Mouse (Mus musculus) fat pad, adult 2 months (tissue): ENCODE results near the gene Zfp839.

Source experiments
- DNase-seq: peaks from one replicate; pipeline ENCODE4 v3.0.0-alpha.2; 2011; ENCODE audit warnings: low read depth, low spot score; ENCODE audit errors: extremely low read depth

Zfp839 gene

GRCm38 (mm10) chr12:110850010-110850928 is at the start of gene Zfp839:
Gene Zfp839, plus strand, starts transcription at chr12:110850253.
- no peak for DNase-seq

GRCm38 (mm10) chr12:110801876-110802464 is 48.1 kb upstream of the Zfp839 start:
- DNase-seq = no peak

- no peak for DNase-seq
Observed at GRCm38 (mm10) chr12:110802674-110803297, 47.3 kb upstream of the Zfp839 start.

- DNase-seq = no peak
Observed at GRCm38 (mm10) chr12:110804261-110804660, 45.8 kb upstream of the Zfp839 start.

GRCm38 (mm10) chr12:110806301-110806970 is 43.6 kb upstream of the Zfp839 start:
- no peak for DNase-seq

- DNase-seq = no peak
Observed at GRCm38 (mm10) chr12:110808430-110808829, 41.6 kb upstream of the Zfp839 start.

GRCm38 (mm10) chr12:110808848-110809247 is 41.2 kb upstream of the Zfp839 start:
- DNase-seq = no peak

- no peak for DNase-seq
Observed at GRCm38 (mm10) chr12:110813132-110813531, 36.9 kb upstream of the Zfp839 start.

- no peak for DNase-seq
Observed at GRCm38 (mm10) chr12:110813624-110814023, 36.4 kb upstream of the Zfp839 start.

- no peak for DNase-seq
Observed at GRCm38 (mm10) chr12:110814924-110815323, 35.1 kb upstream of the Zfp839 start.

- DNase-seq = no peak
Observed at GRCm38 (mm10) chr12:110816833-110817232, 33.2 kb upstream of the Zfp839 start.

GRCm38 (mm10) chr12:110819367-110819766 is 30.7 kb upstream of the Zfp839 start:
- DNase-seq = no peak

- DNase-seq = no peak
Observed at GRCm38 (mm10) chr12:110821787-110822186, 28.3 kb upstream of the Zfp839 start.

GRCm38 (mm10) chr12:110822366-110822765 is 27.7 kb upstream of the Zfp839 start:
- no peak for DNase-seq

- DNase-seq = no peak
Observed at GRCm38 (mm10) chr12:110828908-110829307, 21.1 kb upstream of the Zfp839 start.

- no peak for DNase-seq
Observed at GRCm38 (mm10) chr12:110830293-110831024, 19.6 kb upstream of the Zfp839 start.

- DNase-seq = no peak
Observed at GRCm38 (mm10) chr12:110835182-110835581, 14.9 kb upstream of the Zfp839 start.

- no peak for DNase-seq
Observed at GRCm38 (mm10) chr12:110836729-110837128, 13.3 kb upstream of the Zfp839 start.

GRCm38 (mm10) chr12:110837192-110837841 is 12.7 kb upstream of the Zfp839 start:
- no peak for DNase-seq

GRCm38 (mm10) chr12:110837850-110838249 is 12.2 kb upstream of the Zfp839 start:
- no peak for DNase-seq
